Mouse (Mus musculus): ENCODE measurements around the gene Gm45062. TPM values are rescaled to one million over a fixed set of nuclear protein-coding genes. Genes with fewer than 3 reads are reported as not detected.
"Not testable (repeated sequence)": the region's sequence is repeated elsewhere in the genome, so short reads cannot be mapped to it uniquely, and the experiment has no call there.

Gene Gm45062
- polyA plus RNA-seq, 1 experiment from 2014 or later: 16.2 TPM

GRCm38 (mm10) chr6:8511447-8511846 is 252.2 kb downstream of the Gm45062 start:
- ATAC-seq (ENCODE audit: insufficient number of reproducible peaks, insufficient read depth, low FRiP score, low TSS enrichment, low read depth): no peak
- peak overlapping the region; percentile 100 for H3K4me3 ChIP-seq (replicated peaks)
- H3K36me3 ChIP-seq: no peaks in the 10 kb centered on the region
- peak overlapping the region; percentile 99; the same call in 1 of the 2 replicates for H3K27ac ChIP-seq
- H3K9ac ChIP-seq (replicated peaks): peak overlapping the region; percentile 100
- H3K4me1 ChIP-seq (replicated peaks): peaks cover 23% of the 10 kb centered on the region
- peak overlapping the region; percentile 72 for H3K4me2 ChIP-seq
- H3K27me3 ChIP-seq: no peaks in the 10 kb centered on the region
- WGBS: 4% methylated on average over 3 of the region's 3 CpGs
- H3K9me3 ChIP-seq: no peaks in the 10 kb centered on the region

GRCm38 (mm10) chr6:8512416-8512815 is 253.2 kb downstream of the Gm45062 start:
- 43% methylated on average over 8 of the region's 8 CpGs for WGBS
- peak overlapping the region; percentile 100 for H3K9ac ChIP-seq (replicated peaks)
- no peaks in the 10 kb centered on the region for H3K27me3 ChIP-seq
- 0 out of 2 replicates have a peak overlapping the region, but pooled peaks have one; percentile 4 for H3K27ac ChIP-seq
- no peaks in the 10 kb centered on the region for H3K36me3 ChIP-seq
- peak overlapping the region; percentile 72 for H3K4me2 ChIP-seq
- peak overlapping the region; percentile 100 for H3K4me3 ChIP-seq (replicated peaks)
- ATAC-seq (ENCODE audit: insufficient number of reproducible peaks, insufficient read depth, low FRiP score, low TSS enrichment, low read depth): no peak
- H3K9me3 ChIP-seq: no peaks in the 10 kb centered on the region
- peaks cover 23% of the 10 kb centered on the region for H3K4me1 ChIP-seq (replicated peaks)

- no peaks in the 10 kb centered on the region for H3K36me3 ChIP-seq
- 88% methylated on average over 3 of the region's 3 CpGs for WGBS
- H3K9me3 ChIP-seq: no peaks in the 10 kb centered on the region
- no peak overlapping the region for H3K4me2 ChIP-seq
- no peak overlapping the region for H3K27ac ChIP-seq
- H3K27me3 ChIP-seq: no peaks in the 10 kb centered on the region
- H3K4me1 ChIP-seq (replicated peaks): 0 out of 2 replicates have a peak, but pooled peaks cover 7% of the 10 kb centered on the region
- H3K4me3 ChIP-seq (replicated peaks): no peak overlapping the region
- H3K9ac ChIP-seq (replicated peaks): no peak overlapping the region
- ATAC-seq (ENCODE audit: insufficient number of reproducible peaks, insufficient read depth, low FRiP score, low TSS enrichment, low read depth): no peak
Observed at GRCm38 (mm10) chr6:8519687-8520086, 260.4 kb downstream of the Gm45062 start.

- Histone ChIP-seq H3K4me1 (replicated peaks) (0 out of 2 replicates have a peak, but pooled peaks cover under 1% of the 10 kb centered on the region), H3K27me3 (no peaks in the 10 kb centered on the region), H3K9ac (replicated peaks) (no peak overlapping the region), H3K4me2 (no peak overlapping the region), H3K4me3 (replicated peaks) (no peak overlapping the region), H3K27ac (no peak overlapping the region), H3K9me3 (no peaks in the 10 kb centered on the region), H3K36me3 (no peaks in the 10 kb centered on the region)
- WGBS: 97% methylated on average over 4 of the region's 4 CpGs
- no peak for ATAC-seq (ENCODE audit: insufficient number of reproducible peaks, insufficient read depth, low FRiP score, low TSS enrichment, low read depth)
Observed at GRCm38 (mm10) chr6:8521231-8521630, 262.0 kb downstream of the Gm45062 start.

GRCm38 (mm10) chr6:8524717-8525116 is 265.5 kb downstream of the Gm45062 start:
- no peak for ATAC-seq (ENCODE audit: insufficient number of reproducible peaks, insufficient read depth, low FRiP score, low TSS enrichment, low read depth)
- H3K4me1 ChIP-seq (replicated peaks): no peaks in the 10 kb centered on the region
- 93% methylated on average over 5 of the region's 5 CpGs for WGBS
- no peak overlapping the region for H3K4me2 ChIP-seq
- H3K4me3 ChIP-seq (replicated peaks): no peak overlapping the region
- no peak overlapping the region for H3K27ac ChIP-seq
- H3K27me3 ChIP-seq: no peaks in the 10 kb centered on the region
- H3K36me3 ChIP-seq: no peaks in the 10 kb centered on the region
- H3K9me3 ChIP-seq: no peaks in the 10 kb centered on the region
- H3K9ac ChIP-seq (replicated peaks): no peak overlapping the region

GRCm38 (mm10) chr6:8531104-8531894 is 272.0 kb downstream of the Gm45062 start:
- H3K4me2 ChIP-seq: no peak overlapping the region
- H3K4me3 ChIP-seq (replicated peaks): no peak overlapping the region
- H3K27me3 ChIP-seq: no peaks in the 10 kb centered on the region
- 85% methylated on average over 4 of the region's 4 CpGs for WGBS
- H3K9me3 ChIP-seq: no peaks in the 10 kb centered on the region
- 0 out of 2 replicates have a peak, but pooled peaks cover 5% of the 10 kb centered on the region for H3K36me3 ChIP-seq
- ATAC-seq (ENCODE audit: insufficient number of reproducible peaks, insufficient read depth, low FRiP score, low TSS enrichment, low read depth): no peak
- H3K9ac ChIP-seq (replicated peaks): no peak overlapping the region
- no peaks in the 10 kb centered on the region for H3K4me1 ChIP-seq (replicated peaks)
- no peak overlapping the region for H3K27ac ChIP-seq

- H3K9ac ChIP-seq (replicated peaks): no peak overlapping the region
- H3K36me3 ChIP-seq: no peaks in the 10 kb centered on the region
- no peaks in the 10 kb centered on the region for H3K4me1 ChIP-seq (replicated peaks)
- H3K4me3 ChIP-seq (replicated peaks): no peak overlapping the region
- H3K9me3 ChIP-seq: no peaks in the 10 kb centered on the region
- no peak overlapping the region for H3K4me2 ChIP-seq
- no peaks in the 10 kb centered on the region for H3K27me3 ChIP-seq
- no peak for ATAC-seq (ENCODE audit: insufficient number of reproducible peaks, insufficient read depth, low FRiP score, low TSS enrichment, low read depth)
- no peak overlapping the region for H3K27ac ChIP-seq
- 92% methylated on average over 2 of the region's 2 CpGs for WGBS
Observed at GRCm38 (mm10) chr6:8536944-8537343, 277.7 kb downstream of the Gm45062 start.

GRCm38 (mm10) chr6:8541531-8541930 is 282.3 kb downstream of the Gm45062 start:
- H3K4me1 ChIP-seq (replicated peaks); H3K9ac ChIP-seq (replicated peaks); ATAC-seq (ENCODE audit: insufficient number of reproducible peaks, insufficient read depth, low FRiP score, low TSS enrichment, low read depth); H3K4me3 ChIP-seq (replicated peaks); H3K4me2 ChIP-seq; H3K27me3 ChIP-seq; H3K27ac ChIP-seq; H3K9me3 ChIP-seq: not testable (repeated sequence)
- H3K36me3 ChIP-seq: peaks cover 17% of the 10 kb centered on the region
- WGBS: 94% methylated on average over 4 of the region's 4 CpGs

GRCm38 (mm10) chr6:8544822-8545221 is 285.6 kb downstream of the Gm45062 start:
- no peak overlapping the region for H3K4me2 ChIP-seq
- peaks cover 25% of the 10 kb centered on the region for H3K36me3 ChIP-seq
- no peaks in the 10 kb centered on the region for H3K27me3 ChIP-seq
- no peak overlapping the region for H3K9ac ChIP-seq (replicated peaks)
- 95% methylated on average over 5 of the region's 5 CpGs for WGBS
- H3K4me1 ChIP-seq (replicated peaks): no peaks in the 10 kb centered on the region
- H3K27ac ChIP-seq: no peak overlapping the region
- ATAC-seq (ENCODE audit: insufficient number of reproducible peaks, insufficient read depth, low FRiP score, low TSS enrichment, low read depth): no peak
- no peaks in the 10 kb centered on the region for H3K9me3 ChIP-seq
- no peak overlapping the region for H3K4me3 ChIP-seq (replicated peaks)

- Histone ChIP-seq H3K27ac (no peak overlapping the region), H3K36me3 (peaks cover 29% of the 10 kb centered on the region), H3K9ac (replicated peaks) (no peak overlapping the region), H3K27me3 (no peaks in the 10 kb centered on the region), H3K4me1 (replicated peaks) (no peaks in the 10 kb centered on the region), H3K4me3 (replicated peaks) (no peak overlapping the region), H3K4me2 (no peak overlapping the region), H3K9me3 (no peaks in the 10 kb centered on the region)
- no peak for ATAC-seq (ENCODE audit: insufficient number of reproducible peaks, insufficient read depth, low FRiP score, low TSS enrichment, low read depth)
- 96% methylated on average over 7 of the region's 7 CpGs for WGBS
Observed at GRCm38 (mm10) chr6:8545780-8546179, 286.5 kb downstream of the Gm45062 start.

GRCm38 (mm10) chr6:8551155-8551554 is 291.9 kb downstream of the Gm45062 start:
- H3K27me3 ChIP-seq: no peaks in the 10 kb centered on the region
- no peak for ATAC-seq (ENCODE audit: insufficient number of reproducible peaks, insufficient read depth, low FRiP score, low TSS enrichment, low read depth)
- H3K9ac ChIP-seq (replicated peaks): no peak overlapping the region
- H3K9me3 ChIP-seq: no peaks in the 10 kb centered on the region
- no peak overlapping the region for H3K4me3 ChIP-seq (replicated peaks)
- no peak overlapping the region for H3K27ac ChIP-seq
- H3K36me3 ChIP-seq: peaks cover 32% of the 10 kb centered on the region; the same call in 1 of the 2 replicates
- 92% methylated on average over 2 of the region's 2 CpGs for WGBS
- no peak overlapping the region for H3K4me2 ChIP-seq
- no peaks in the 10 kb centered on the region for H3K4me1 ChIP-seq (replicated peaks)

Data from limb, embryonic 12.5 days (tissue).